Mouse (Mus musculus): ENCODE data around the gene Olfr1495. TPM values are rescaled to one million over a fixed set of nuclear protein-coding genes. Genes with fewer than 3 reads are reported as not detected.
"Not testable (repeated sequence)": the region's sequence is repeated elsewhere in the genome, so short reads cannot be mapped to it uniquely, and the experiment has no call there.

Gene Olfr1495
- total RNA-seq (2022), result not detected

- DNase-seq, result no peak
Observed at GRCm38 (mm10) chr19:13764306-13764705, at the start of gene Olfr1495. Olfr1495 (plus strand) TSS chr19:13764606.

GRCm38 (mm10) chr19:13722978-13723377 is 41.4 kb upstream of the Olfr1495 start, which contains the start of gene Olfr1493-ps1:
Olfr1493-ps1 (plus strand) TSS chr19:13723278.
- no peak for DNase-seq

GRCm38 (mm10) chr19:13739428-13739827 is 25.0 kb upstream of the Olfr1495 start, which contains the start of gene Olfr1494:
Olfr1494 (plus strand) TSS chr19:13739728.
- DNase-seq, result no peak

DNA sequence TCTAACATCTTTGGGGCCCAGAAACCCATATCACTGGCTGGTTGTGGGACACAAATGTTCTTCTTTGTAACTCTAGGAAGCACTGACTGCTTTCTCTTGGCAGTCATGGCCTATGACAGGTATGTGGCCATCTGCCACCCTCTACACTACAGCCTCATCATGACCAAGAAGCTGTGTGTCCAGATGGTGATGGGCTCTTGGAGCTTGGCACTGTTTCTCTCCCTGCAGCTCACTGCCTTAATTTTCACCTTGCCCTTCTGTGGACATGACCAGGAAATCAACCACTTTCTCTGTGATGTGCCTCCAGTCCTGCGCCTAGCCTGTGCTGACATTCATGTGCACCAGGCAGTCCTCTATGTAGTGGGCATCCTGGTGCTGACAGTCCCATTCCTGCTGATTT is 15.0 kb upstream of the Olfr1495 start:
- DNase-seq, result no peak

GRCm38 (mm10) chr19:13768565-13769276 is 4.3 kb downstream of the Olfr1495 start:
- DNase-seq, result no peak

DNA sequence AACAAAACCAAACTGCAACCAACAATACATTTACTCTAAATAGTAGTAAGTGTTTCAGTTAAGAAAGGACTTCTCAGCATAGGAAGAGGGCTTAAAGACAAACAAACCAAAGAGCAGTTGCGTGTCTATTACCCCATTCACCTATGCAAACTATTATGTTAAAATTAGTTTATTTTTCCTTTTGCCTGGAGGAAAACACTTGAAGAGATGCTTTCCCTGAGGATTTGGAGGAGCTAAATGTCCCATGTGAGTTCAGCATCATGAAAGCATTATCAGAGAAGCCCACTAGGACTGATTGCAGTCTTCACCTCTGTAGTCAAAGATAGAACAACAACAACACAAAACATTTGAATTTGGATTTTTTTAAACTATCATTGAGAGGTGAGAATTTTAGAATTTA is 13.2 kb downstream of the Olfr1495 start, which contains the start of gene Olfr1496:
TSS of gene Olfr1496 (plus strand) at position 301 of the 400 bp plus-strand sequence.
- DNase-seq, result no peak

DNA sequence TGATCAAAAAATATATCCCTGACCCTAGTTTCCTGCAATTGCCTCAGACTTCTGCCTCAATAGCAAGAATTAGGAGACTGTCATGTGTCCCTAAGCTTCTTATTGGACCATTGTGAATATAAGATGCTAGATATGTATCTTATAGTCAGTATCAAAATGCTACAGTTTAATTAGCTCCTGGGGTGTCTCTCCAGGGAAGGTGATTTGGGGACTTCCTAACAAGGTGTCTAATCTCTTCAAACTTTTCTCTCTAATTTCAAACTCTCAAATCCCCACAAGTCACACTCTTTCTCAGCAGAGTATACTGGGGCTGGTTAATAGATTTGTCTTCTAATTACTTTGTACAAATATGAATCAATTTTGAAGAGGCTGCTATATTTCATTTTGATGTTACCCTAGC is 33.7 kb downstream of the Olfr1495 start, which contains the start of gene Olfr1497:
TSS of gene Olfr1497 (minus strand) at position 101 of the 400 bp plus-strand sequence.
- no peak for DNase-seq

GRCm38 (mm10) chr19:13805486-13805885 is 41.1 kb downstream of the Olfr1495 start:
- not testable (repeated sequence) for DNase-seq

- DNase-seq, result no peak
Observed at GRCm38 (mm10) chr19:13812823-13813222, 48.4 kb downstream of the Olfr1495 start.

DNA sequence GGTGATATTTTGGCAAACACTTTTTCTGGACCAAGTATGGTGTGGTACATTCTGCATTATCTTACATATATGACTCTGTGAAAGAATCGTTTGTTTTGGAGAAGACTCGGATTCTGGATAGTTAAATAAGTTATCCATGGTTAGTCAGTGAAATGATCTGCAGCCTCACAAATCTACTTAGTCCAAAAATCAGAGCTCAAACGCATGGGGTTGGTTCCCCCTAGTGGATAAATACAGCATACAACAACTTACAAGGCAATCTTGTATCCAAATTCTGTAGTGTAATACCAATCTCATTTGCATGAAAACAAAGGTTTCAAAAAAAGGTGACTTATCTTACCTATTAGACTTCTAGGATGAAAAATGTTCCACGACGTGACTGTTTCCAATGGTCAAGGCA is 54.4 kb downstream of the Olfr1495 start:
- DNase-seq, result no peak

GRCm38 (mm10) chr19:13819347-13819746 is 54.9 kb downstream of the Olfr1495 start, which contains the start of gene Olfr1499:
Olfr1499 (minus strand) TSS chr19:13819447.
- no peak for DNase-seq

Other genes with a start within 250 kb of the Olfr1495 start
- gene Olfr1480, start 236.7 kb upstream of the Olfr1495 start, total RNA-seq (2022), result not detected
- not detected for gene Olfr1484, start 181.1 kb upstream of the Olfr1495 start, total RNA-seq (2022)
- not detected for gene Olfr1487, start 147.2 kb upstream of the Olfr1495 start, total RNA-seq (2022)
- not detected for gene Olfr1489, start 133.0 kb upstream of the Olfr1495 start, total RNA-seq (2022)
- not detected for gene Olfr1490, start 113.5 kb upstream of the Olfr1495 start, total RNA-seq (2022)
- not detected for gene Olfr1491, start 67.3 kb upstream of the Olfr1495 start, total RNA-seq (2022)
- gene Olfr1493-ps1, start 41.3 kb upstream of the Olfr1495 start, total RNA-seq (2022), result not detected
- not detected for gene Olfr1494, start 24.9 kb upstream of the Olfr1495 start, total RNA-seq (2022)
- gene Olfr1496, start 13.3 kb downstream of the Olfr1495 start, total RNA-seq (2022), result not detected
- not detected for gene Olfr1497, start 33.6 kb downstream of the Olfr1495 start, total RNA-seq (2022)
- gene Olfr1499, start 54.8 kb downstream of the Olfr1495 start, total RNA-seq (2022), result not detected
- gene Olfr1500, start 65.9 kb downstream of the Olfr1495 start, total RNA-seq (2022), result not detected
- not detected for gene Olfr1501, start 86.1 kb downstream of the Olfr1495 start, total RNA-seq (2022)
- gene Olfr1502, start 97.2 kb downstream of the Olfr1495 start, total RNA-seq (2022), result not detected
- gene Olfr1504, start 133.3 kb downstream of the Olfr1495 start, total RNA-seq (2022), result not detected
- gene Olfr1505, start 148.9 kb downstream of the Olfr1495 start, total RNA-seq (2022), result not detected